8 mouse cellular contexts compared by ENCODE assay signal in the genomic region with DNA sequence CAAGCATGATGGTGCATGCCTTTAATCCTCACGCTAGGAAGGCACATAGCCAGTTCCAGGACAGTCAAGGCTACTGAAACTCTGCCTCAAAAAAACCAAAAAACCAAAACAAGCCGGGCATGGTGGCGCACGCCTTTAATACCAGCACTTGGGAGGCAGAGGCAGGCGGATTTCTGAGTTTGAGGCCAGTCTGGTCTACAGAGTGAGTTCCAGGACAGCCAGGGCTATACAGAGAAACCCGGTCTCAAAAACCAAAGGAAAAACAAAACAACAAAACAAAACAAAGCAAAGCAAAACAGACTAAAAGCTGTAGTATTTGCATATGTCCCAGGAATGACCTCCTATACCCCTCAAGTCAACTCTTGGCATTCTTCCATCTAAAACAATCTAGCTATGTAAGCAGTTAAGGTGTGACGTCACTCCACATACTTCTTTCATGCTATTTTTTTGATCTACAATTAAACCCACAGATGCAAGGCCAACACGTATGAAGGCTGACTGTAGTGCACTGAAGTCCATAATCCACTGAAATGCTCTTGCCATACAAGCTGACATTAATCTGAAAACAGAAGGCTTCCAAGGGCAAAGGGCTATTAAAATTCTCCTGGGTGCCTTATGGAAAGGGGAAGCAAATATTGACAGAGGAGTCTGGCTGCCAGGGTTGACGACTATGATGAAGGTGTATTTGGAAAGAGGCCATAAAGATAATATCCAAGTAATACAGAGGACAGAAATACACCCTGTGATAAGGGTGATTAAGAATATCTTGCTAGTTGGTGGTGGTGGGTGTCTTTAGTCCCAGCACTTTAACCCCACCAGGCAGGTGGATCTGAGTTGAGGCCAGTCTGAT. TPM values are rescaled to one million over a fixed set of nuclear protein-coding genes. Genes with fewer than 3 reads are reported as not detected.
DNase-seq lines count a peak whose midpoint lies in the region; ATAC-seq lines count a peak whose summit lies in the region.

No protein-coding gene starts in this region.

- no peak for DNase-seq in kidney, adult 18-20 months
- DNase-seq in embryonic facial prominence, embryonic 10.5 days (ENCODE audit: low spot score) = no peak
- DNase-seq in gastrocnemius, adult 18-20 months (ENCODE audit: low spot score) = no peak
- DNase-seq in cerebellum, adult 18-20 months = no peak
- DNase-seq in embryo, embryonic 10 days (ENCODE audit: low spot score) = no peak

- H3K36me3 ChIP-seq in kidney, embryonic 16.5 days (ENCODE audit: insufficient read depth, low read length) = 0 out of 2 replicates have a peak, but pooled peaks cover 5% of the 10 kb centered on the region
- H3K36me3 ChIP-seq in embryonic facial prominence, embryonic 10.5 days (replicated peaks) = peaks cover 23% of the 10 kb centered on the region
- H3K36me3 ChIP-seq in intestine, embryonic 16.5 days (ENCODE audit: control insufficient read depth, insufficient read depth, low read length) = no peaks in the 10 kb centered on the region
- peaks cover 9% of the 10 kb centered on the region for H3K36me3 ChIP-seq in neural tube, embryonic 13.5 days

- H3K9me3 ChIP-seq in kidney, embryonic 16.5 days (ENCODE audit: low read length) = no peaks in the 10 kb centered on the region
- H3K9me3 ChIP-seq in embryonic facial prominence, embryonic 10.5 days = no peaks in the 10 kb centered on the region
- H3K9me3 ChIP-seq in intestine, embryonic 16.5 days (ENCODE audit: control insufficient read depth, low read length) = no peaks in the 10 kb centered on the region
- no peaks in the 10 kb centered on the region for H3K9me3 ChIP-seq in neural tube, embryonic 13.5 days

- no peaks in the 10 kb centered on the region for H3K27me3 ChIP-seq in kidney, embryonic 16.5 days (ENCODE audit: insufficient read depth, low read length)
- H3K27me3 ChIP-seq in embryonic facial prominence, embryonic 10.5 days (replicated peaks; ENCODE audit: low read depth, poor library complexity, severe bottlenecking) = no peaks in the 10 kb centered on the region
- no peaks in the 10 kb centered on the region for H3K27me3 ChIP-seq in intestine, embryonic 16.5 days (replicated peaks; ENCODE audit: control insufficient read depth, insufficient read depth, low read length)
- no peaks in the 10 kb centered on the region for H3K27me3 ChIP-seq in neural tube, embryonic 13.5 days

- ATAC-seq in kidney, embryonic 16.5 days (ENCODE audit: low FRiP score, low TSS enrichment) = no peak
- ATAC-seq in intestine, embryonic 16.5 days = peak; percentile 69
- no peak for ATAC-seq in neural tube, embryonic 13.5 days (ENCODE audit: low read depth)

- H3K4me3 ChIP-seq in kidney, embryonic 16.5 days (ENCODE audit: low read length) = peak overlapping the region; percentile 81
- H3K4me3 ChIP-seq in embryonic facial prominence, embryonic 10.5 days = peak overlapping the region; percentile 80
- peak overlapping the region; percentile 85 for H3K4me3 ChIP-seq in intestine, embryonic 16.5 days (ENCODE audit: low read length)
- peak overlapping the region; percentile 89 for H3K4me3 ChIP-seq in neural tube, embryonic 13.5 days

- peaks cover 27% of the 10 kb centered on the region for H3K4me1 ChIP-seq in kidney, embryonic 16.5 days (ENCODE audit: insufficient read depth, low read length)
- H3K4me1 ChIP-seq in embryonic facial prominence, embryonic 10.5 days = peaks cover 31% of the 10 kb centered on the region
- peaks cover 7% of the 10 kb centered on the region; the same call in 1 of the 2 replicates for H3K4me1 ChIP-seq in intestine, embryonic 16.5 days (ENCODE audit: control insufficient read depth, insufficient read depth, low read length)
- peaks cover 36% of the 10 kb centered on the region for H3K4me1 ChIP-seq in neural tube, embryonic 13.5 days (replicated peaks)

- WGBS in kidney, embryonic 16.5 days = 70% methylated on average over 9 of the region's 9 CpGs
- 89% methylated on average over 9 of the region's 9 CpGs for WGBS in embryonic facial prominence, embryonic 10.5 days
- WGBS in intestine, embryonic 16.5 days = 61% methylated on average over 9 of the region's 9 CpGs
- WGBS in neural tube, embryonic 13.5 days = 75% methylated on average over 9 of the region's 9 CpGs

- H3K4me2 ChIP-seq in kidney, embryonic 16.5 days (replicated peaks; ENCODE audit: low read depth, low read length) = peak overlapping the region; percentile 88
- H3K4me2 ChIP-seq in intestine, embryonic 16.5 days (ENCODE audit: low read depth, low read length) = peak overlapping the region; percentile 51
- H3K4me2 ChIP-seq in neural tube, embryonic 13.5 days = peak overlapping the region; percentile 64

- H3K27ac ChIP-seq in kidney, embryonic 16.5 days (ENCODE audit: low read length) = no peak overlapping the region
- H3K27ac ChIP-seq in embryonic facial prominence, embryonic 10.5 days (replicated peaks) = no peak overlapping the region
- peak overlapping the region; percentile 91 for H3K27ac ChIP-seq in intestine, embryonic 16.5 days (ENCODE audit: low read length)
- peak overlapping the region; percentile 94 for H3K27ac ChIP-seq in neural tube, embryonic 13.5 days (replicated peaks)

- peak overlapping the region; percentile 90 for H3K9ac ChIP-seq in kidney, embryonic 16.5 days (replicated peaks; ENCODE audit: low read length)
- no peak overlapping the region for H3K9ac ChIP-seq in intestine, embryonic 16.5 days (ENCODE audit: low read depth, low read length)
- peak overlapping the region; percentile 94 for H3K9ac ChIP-seq in neural tube, embryonic 13.5 days

RNA-seq across cellular contexts. Expression of a gene that starts 1.4 kb away (rescaled TPM):
- 106 and 109 TPM in 2 replicates for polyA plus RNA-seq in kidney, embryonic 16.5 days (2015; fragmentation: Nextera tagmentation; extraction: Ambion mirVana)
- polyA plus RNA-seq in embryonic facial prominence, embryonic 10.5 days (2016; fragmentation: Nextera tagmentation; extraction: Ambion mirVana) = 65.1 and 68.7 TPM in 2 replicates
- polyA plus RNA-seq in intestine, embryonic 16.5 days (2015; fragmentation: Nextera tagmentation; extraction: Ambion mirVana) = 130 and 134 TPM in 2 replicates
- polyA plus RNA-seq in neural tube, embryonic 13.5 days (2015; fragmentation: Nextera tagmentation; extraction: Ambion mirVana) = 174 and 191 TPM in 2 replicates
- 10 to 100 TPM; 45.4 to 45.7 TPM for total RNA-seq in gastrocnemius, adult 18-20 months (2021)

RNA-seq across cellular contexts. Expression of a gene that starts 8.1 kb away (rescaled TPM):
- polyA plus RNA-seq in kidney, embryonic 16.5 days (2015; fragmentation: Nextera tagmentation; extraction: Ambion mirVana) = 20.0 and 21.1 TPM in 2 replicates
- polyA plus RNA-seq in embryonic facial prominence, embryonic 10.5 days (2016; fragmentation: Nextera tagmentation; extraction: Ambion mirVana) = 34.3 and 37.2 TPM in 2 replicates
- 9.1 and 9.9 TPM in 2 replicates for polyA plus RNA-seq in intestine, embryonic 16.5 days (2015; fragmentation: Nextera tagmentation; extraction: Ambion mirVana)
- polyA plus RNA-seq in neural tube, embryonic 13.5 days (2015; fragmentation: Nextera tagmentation; extraction: Ambion mirVana) = 29.9 and 32.7 TPM in 2 replicates
- 1 to 10 TPM; 2.0 to 3.2 TPM for total RNA-seq in gastrocnemius, adult 18-20 months (2021)

RNA-seq across cellular contexts. Expression of a gene that starts 35.8 kb away (rescaled TPM):
- polyA plus RNA-seq in kidney, embryonic 16.5 days (2015; fragmentation: Nextera tagmentation; extraction: Ambion mirVana) = 72.8 and 81.0 TPM in 2 replicates
- 69.1 and 70.0 TPM in 2 replicates for polyA plus RNA-seq in embryonic facial prominence, embryonic 10.5 days (2016; fragmentation: Nextera tagmentation; extraction: Ambion mirVana)
- 85.8 and 95.4 TPM in 2 replicates for polyA plus RNA-seq in intestine, embryonic 16.5 days (2015; fragmentation: Nextera tagmentation; extraction: Ambion mirVana)
- 86.8 and 87.6 TPM in 2 replicates for polyA plus RNA-seq in neural tube, embryonic 13.5 days (2015; fragmentation: Nextera tagmentation; extraction: Ambion mirVana)
- 10 to 100 TPM; 20.4 to 20.5 TPM for total RNA-seq in gastrocnemius, adult 18-20 months (2021)

Comparison
In these comparisons a context has a peak if more than half of its experiments do, and no peak if none do; other contexts are left out.
1. H3K27ac ChIP-seq: peak in intestine, embryonic 16.5 days (single experiment) and neural tube, embryonic 13.5 days (single experiment); none in kidney, embryonic 16.5 days (single experiment) and embryonic facial prominence, embryonic 10.5 days (single experiment).
2. Peak in every context shown above with its lines, with median percentiles within 50 percentile points of each other: H3K4me2 ChIP-seq and H3K4me3 ChIP-seq.